Mouse (Mus musculus): Measurements from ENCODE around the gene Ube2e1.

- TF ChIP-seq CTCF (IDR thresholded peaks at IDR 0.05; ENCODE audit: low read depth, low read length): no peak
- no peak for TF ChIP-seq POLR2A (IDR thresholded peaks at IDR 0.05; ENCODE audit: extremely low read depth, insufficient read depth, low read length)
Measured at GRCm38 (mm10) chr14:18287391-18287790, 44.3 kb downstream of the Ube2e1 start.
